Mouse (Mus musculus): ENCODE measurements around the gene Fgf9. TPM values are rescaled to one million over a fixed set of nuclear protein-coding genes. Genes with fewer than 3 reads are reported as not detected.
A peak's percentile ranks its signal among the peaks of the same experiment; 100 is the strongest.

Gene Fgf9
- polyA plus RNA-seq, 1 experiment from 2014 or later: 8.9 TPM

- WGBS (ENCODE audit: insufficient replicate concordance): 57% methylated on average over 8 of the region's 8 CpGs
Observed at GRCm38 (mm10) chr14:58104266-58104665, 33.9 kb downstream of the Fgf9 start.

GRCm38 (mm10) chr14:58105596-58105995 is 35.2 kb downstream of the Fgf9 start:
- Histone ChIP-seq H3K4me3 (ENCODE audit: low read depth, low read length) (no peak overlapping the region), H3K9me3 (replicated peaks; ENCODE audit: control insufficient read depth, low read length) (no peaks in the 10 kb centered on the region), H3K36me3 (ENCODE audit: control insufficient read depth, insufficient read depth, low read length) (no peaks in the 10 kb centered on the region), H3K4me2 (no peak overlapping the region), H3K27ac (ENCODE audit: low read depth, low read length) (no peak overlapping the region), H3K27me3 (ENCODE audit: control insufficient read depth, insufficient read depth, low read length) (no peaks in the 10 kb centered on the region), H3K4me1 (ENCODE audit: control insufficient read depth, insufficient read depth, low read length) (no peaks in the 10 kb centered on the region), H3K9ac (ENCODE audit: low read depth, low read length) (no peak overlapping the region)
- WGBS (ENCODE audit: insufficient replicate concordance): 80% methylated on average over 5 of the region's 5 CpGs
- no peak for ATAC-seq (replicated peaks; ENCODE audit: insufficient number of reproducible peaks, low FRiP score, low TSS enrichment)

More at GRCm38 (mm10) chr14:58104266-58104665, 33.9 kb downstream of the Fgf9 start:
- no peak overlapping the region for H3K4me3 ChIP-seq (ENCODE audit: low read depth, low read length)
- H3K9me3 ChIP-seq (replicated peaks; ENCODE audit: control insufficient read depth, low read length): no peaks in the 10 kb centered on the region
- H3K27ac ChIP-seq (ENCODE audit: low read depth, low read length): no peak overlapping the region
- H3K4me2 ChIP-seq: no peak overlapping the region
- H3K9ac ChIP-seq (ENCODE audit: low read depth, low read length): no peak overlapping the region
- no peaks in the 10 kb centered on the region for H3K36me3 ChIP-seq (ENCODE audit: control insufficient read depth, insufficient read depth, low read length)
- ATAC-seq (replicated peaks; ENCODE audit: insufficient number of reproducible peaks, low FRiP score, low TSS enrichment): no peak
- no peaks in the 10 kb centered on the region for H3K27me3 ChIP-seq (ENCODE audit: control insufficient read depth, insufficient read depth, low read length)
- H3K4me1 ChIP-seq (ENCODE audit: control insufficient read depth, insufficient read depth, low read length): no peaks in the 10 kb centered on the region

DNA sequence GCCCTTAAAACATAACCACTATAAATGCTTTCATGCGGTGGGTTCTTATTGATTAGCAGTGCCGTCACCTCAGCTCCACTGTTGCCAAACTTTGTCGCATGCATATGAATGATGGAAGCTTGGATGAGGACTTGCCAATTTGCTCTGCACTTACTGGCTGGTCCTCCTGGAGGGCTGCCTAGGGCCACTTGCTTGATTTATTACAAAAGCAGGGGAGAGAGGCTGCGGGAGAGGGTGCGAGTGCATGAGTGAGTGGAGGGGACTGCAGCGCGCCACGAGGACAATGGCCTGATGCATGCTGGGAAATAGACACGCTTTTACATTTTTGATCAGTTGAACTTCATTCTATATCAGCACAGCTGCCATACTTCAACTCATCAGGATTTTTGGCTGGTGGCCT is 39.3 kb downstream of the Fgf9 start:
- no peaks in the 10 kb centered on the region for H3K27me3 ChIP-seq (ENCODE audit: control insufficient read depth, insufficient read depth, low read length)
- H3K4me2 ChIP-seq: no peak overlapping the region
- H3K9ac ChIP-seq (ENCODE audit: low read depth, low read length): no peak overlapping the region
- H3K36me3 ChIP-seq (ENCODE audit: control insufficient read depth, insufficient read depth, low read length): no peaks in the 10 kb centered on the region
- H3K9me3 ChIP-seq (replicated peaks; ENCODE audit: control insufficient read depth, low read length): no peaks in the 10 kb centered on the region
- ATAC-seq (replicated peaks; ENCODE audit: insufficient number of reproducible peaks, low FRiP score, low TSS enrichment): no peak
- 90% methylated on average over 9 of the region's 9 CpGs for WGBS (ENCODE audit: insufficient replicate concordance)
- H3K4me1 ChIP-seq (ENCODE audit: control insufficient read depth, insufficient read depth, low read length): peaks cover 3% of the 10 kb centered on the region; the same call in 1 of the 2 replicates
- H3K27ac ChIP-seq (ENCODE audit: low read depth, low read length): no peak overlapping the region
- H3K4me3 ChIP-seq (ENCODE audit: low read depth, low read length): no peak overlapping the region

DNA sequence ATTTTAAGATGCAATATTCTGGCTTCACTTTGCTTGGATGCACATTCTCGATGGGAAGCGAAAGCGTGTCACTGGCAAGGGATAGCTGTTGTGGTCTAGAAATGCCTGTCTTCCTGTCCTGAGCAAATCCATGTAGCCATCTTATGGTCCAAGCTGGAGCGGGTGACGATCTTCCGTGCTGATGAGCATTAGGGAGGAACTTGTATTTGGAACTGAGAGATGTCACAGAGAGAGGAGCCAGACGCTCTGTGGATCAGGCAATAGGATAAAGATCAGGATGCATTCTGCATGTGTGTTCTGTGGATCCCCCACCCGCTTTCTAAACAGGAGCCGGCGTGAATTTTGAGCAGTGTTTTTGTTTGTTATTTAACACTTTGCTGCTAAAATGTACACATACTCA is 41.2 kb downstream of the Fgf9 start:
- no peak for ATAC-seq (replicated peaks; ENCODE audit: insufficient number of reproducible peaks, low FRiP score, low TSS enrichment)
- Histone ChIP-seq H3K9ac (ENCODE audit: low read depth, low read length) (no peak overlapping the region), H3K27ac (ENCODE audit: low read depth, low read length) (no peak overlapping the region), H3K9me3 (replicated peaks; ENCODE audit: control insufficient read depth, low read length) (no peaks in the 10 kb centered on the region), H3K27me3 (ENCODE audit: control insufficient read depth, insufficient read depth, low read length) (no peaks in the 10 kb centered on the region), H3K4me3 (ENCODE audit: low read depth, low read length) (no peak overlapping the region), H3K36me3 (ENCODE audit: control insufficient read depth, insufficient read depth, low read length) (no peaks in the 10 kb centered on the region), H3K4me2 (no peak overlapping the region), H3K4me1 (ENCODE audit: control insufficient read depth, insufficient read depth, low read length) (peaks cover 3% of the 10 kb centered on the region; the same call in 1 of the 2 replicates)
- 81% methylated on average over 10 of the region's 10 CpGs for WGBS (ENCODE audit: insufficient replicate concordance)

- Histone ChIP-seq H3K27me3 (ENCODE audit: control insufficient read depth, insufficient read depth, low read length) (no peaks in the 10 kb centered on the region), H3K9ac (ENCODE audit: low read depth, low read length) (no peak overlapping the region), H3K4me1 (ENCODE audit: control insufficient read depth, insufficient read depth, low read length) (peaks cover 3% of the 10 kb centered on the region; the same call in 1 of the 2 replicates), H3K4me3 (ENCODE audit: low read depth, low read length) (no peak overlapping the region), H3K36me3 (ENCODE audit: control insufficient read depth, insufficient read depth, low read length) (no peaks in the 10 kb centered on the region), H3K27ac (ENCODE audit: low read depth, low read length) (no peak overlapping the region), H3K9me3 (replicated peaks; ENCODE audit: control insufficient read depth, low read length) (no peaks in the 10 kb centered on the region), H3K4me2 (no peak overlapping the region)
- no peak for ATAC-seq (replicated peaks; ENCODE audit: insufficient number of reproducible peaks, low FRiP score, low TSS enrichment)
- WGBS (ENCODE audit: insufficient replicate concordance): 74% methylated on average over 3 of the region's 3 CpGs
Observed at GRCm38 (mm10) chr14:58112341-58112740, 42.0 kb downstream of the Fgf9 start.

DNA sequence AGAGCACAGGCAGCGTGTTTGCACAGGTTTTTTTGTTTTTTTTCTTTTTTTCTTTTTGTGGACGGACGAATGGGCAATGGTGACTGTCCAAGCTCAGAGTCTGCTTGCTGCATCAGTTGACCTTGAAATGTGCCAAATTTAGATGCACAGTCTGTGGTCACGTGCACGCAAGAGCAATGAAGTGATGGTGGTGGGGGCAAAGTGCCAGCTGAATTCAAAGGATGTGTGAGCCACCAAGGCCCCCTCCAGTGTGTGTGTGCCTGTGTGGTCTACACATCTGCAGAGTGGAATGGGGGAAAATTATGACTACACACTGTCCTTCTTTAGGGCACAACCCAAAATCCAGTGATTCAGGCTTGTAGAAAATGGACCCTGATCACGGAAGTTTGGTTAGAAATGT is 42.8 kb downstream of the Fgf9 start:
- H3K9ac ChIP-seq (ENCODE audit: low read depth, low read length): no peak overlapping the region
- no peak overlapping the region for H3K4me3 ChIP-seq (ENCODE audit: low read depth, low read length)
- H3K9me3 ChIP-seq (replicated peaks; ENCODE audit: control insufficient read depth, low read length): no peaks in the 10 kb centered on the region
- H3K36me3 ChIP-seq (ENCODE audit: control insufficient read depth, insufficient read depth, low read length): no peaks in the 10 kb centered on the region
- no peak overlapping the region for H3K27ac ChIP-seq (ENCODE audit: low read depth, low read length)
- peaks cover 3% of the 10 kb centered on the region; the same call in 1 of the 2 replicates for H3K4me1 ChIP-seq (ENCODE audit: control insufficient read depth, insufficient read depth, low read length)
- 59% methylated on average over 6 of the region's 6 CpGs for WGBS (ENCODE audit: insufficient replicate concordance)
- ATAC-seq (replicated peaks; ENCODE audit: insufficient number of reproducible peaks, low FRiP score, low TSS enrichment): no peak
- H3K4me2 ChIP-seq: peak overlapping the region; percentile 8; the same call in 1 of the 2 replicates
- no peaks in the 10 kb centered on the region for H3K27me3 ChIP-seq (ENCODE audit: control insufficient read depth, insufficient read depth, low read length)

DNA sequence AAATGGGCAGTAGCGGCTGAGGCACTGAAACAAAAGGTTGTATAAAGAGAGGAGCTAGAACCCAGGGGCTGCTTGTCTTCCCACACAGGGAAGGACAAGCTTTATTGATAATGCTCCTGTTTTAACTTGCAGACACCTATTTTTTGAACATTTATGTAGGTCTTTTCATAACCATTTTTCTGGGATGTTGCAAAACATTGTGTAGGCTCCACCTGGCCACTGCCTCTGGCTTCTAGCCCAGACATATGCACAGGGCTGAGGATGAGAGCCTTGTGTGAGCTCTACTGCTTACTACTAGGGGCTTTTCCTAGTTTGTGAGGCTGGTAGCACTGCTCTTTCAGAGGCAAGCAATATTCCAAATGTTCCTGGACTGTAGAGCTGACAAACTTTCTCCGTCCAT is 43.8 kb downstream of the Fgf9 start:
- no peak overlapping the region for H3K9ac ChIP-seq (ENCODE audit: low read depth, low read length)
- no peak overlapping the region for H3K4me3 ChIP-seq (ENCODE audit: low read depth, low read length)
- 76% methylated on average over 2 of the region's 2 CpGs for WGBS (ENCODE audit: insufficient replicate concordance)
- H3K9me3 ChIP-seq (replicated peaks; ENCODE audit: control insufficient read depth, low read length): no peaks in the 10 kb centered on the region
- H3K4me1 ChIP-seq (ENCODE audit: control insufficient read depth, insufficient read depth, low read length): peaks cover 3% of the 10 kb centered on the region; the same call in 1 of the 2 replicates
- no peak overlapping the region for H3K4me2 ChIP-seq
- H3K27me3 ChIP-seq (ENCODE audit: control insufficient read depth, insufficient read depth, low read length): no peaks in the 10 kb centered on the region
- H3K27ac ChIP-seq (ENCODE audit: low read depth, low read length): no peak overlapping the region
- no peaks in the 10 kb centered on the region for H3K36me3 ChIP-seq (ENCODE audit: control insufficient read depth, insufficient read depth, low read length)
- no peak for ATAC-seq (replicated peaks; ENCODE audit: insufficient number of reproducible peaks, low FRiP score, low TSS enrichment)

- H3K36me3 ChIP-seq (ENCODE audit: control insufficient read depth, insufficient read depth, low read length): no peaks in the 10 kb centered on the region
- no peak overlapping the region for H3K4me2 ChIP-seq
- H3K4me3 ChIP-seq (ENCODE audit: low read depth, low read length): no peak overlapping the region
- H3K9me3 ChIP-seq (replicated peaks; ENCODE audit: control insufficient read depth, low read length): no peaks in the 10 kb centered on the region
- ATAC-seq (replicated peaks; ENCODE audit: insufficient number of reproducible peaks, low FRiP score, low TSS enrichment): no peak
- H3K9ac ChIP-seq (ENCODE audit: low read depth, low read length): no peak overlapping the region
- H3K27ac ChIP-seq (ENCODE audit: low read depth, low read length): no peak overlapping the region
- H3K4me1 ChIP-seq (ENCODE audit: control insufficient read depth, insufficient read depth, low read length): no peaks in the 10 kb centered on the region
- H3K27me3 ChIP-seq (ENCODE audit: control insufficient read depth, insufficient read depth, low read length): no peaks in the 10 kb centered on the region
Observed at GRCm38 (mm10) chr14:58124625-58125024, 54.3 kb downstream of the Fgf9 start.

- H3K36me3 ChIP-seq (ENCODE audit: control insufficient read depth, insufficient read depth, low read length): no peaks in the 10 kb centered on the region
- no peak overlapping the region for H3K27ac ChIP-seq (ENCODE audit: low read depth, low read length)
- no peak overlapping the region for H3K4me2 ChIP-seq
- no peaks in the 10 kb centered on the region for H3K27me3 ChIP-seq (ENCODE audit: control insufficient read depth, insufficient read depth, low read length)
- no peaks in the 10 kb centered on the region for H3K4me1 ChIP-seq (ENCODE audit: control insufficient read depth, insufficient read depth, low read length)
- no peaks in the 10 kb centered on the region for H3K9me3 ChIP-seq (replicated peaks; ENCODE audit: control insufficient read depth, low read length)
- ATAC-seq (replicated peaks; ENCODE audit: insufficient number of reproducible peaks, low FRiP score, low TSS enrichment): no peak
- 74% methylated on average over 10 of the region's 10 CpGs for WGBS (ENCODE audit: insufficient replicate concordance)
- no peak overlapping the region for H3K9ac ChIP-seq (ENCODE audit: low read depth, low read length)
- no peak overlapping the region for H3K4me3 ChIP-seq (ENCODE audit: low read depth, low read length)
Observed at GRCm38 (mm10) chr14:58126508-58126907, 56.2 kb downstream of the Fgf9 start.
